Mouse (Mus musculus) splenic B cell, adult 2 months (primary cell): ENCODE measurements around the gene Ago3.

Source experiments
- DNase-seq: peaks from one replicate; pipeline ENCODE4 v3.0.0-alpha.2; 2011; ENCODE audit warnings: low read depth, low spot score
- H3K27me3 ChIP-seq: 2 replicates; pipeline ENCODE4 v1.6.1; 2012; ENCODE audit warnings: mild to moderate bottlenecking, low read length, moderate library complexity, mixed read lengths; ENCODE audit not compliant: control insufficient read depth, poor library complexity, insufficient read depth, severe bottlenecking
- H3K36me3 ChIP-seq: 2 replicates; pipeline ENCODE4 v1.6.1; 2012; ENCODE audit warnings: mild to moderate bottlenecking, low read length, moderate library complexity, mixed read lengths; ENCODE audit not compliant: control insufficient read depth, poor library complexity, insufficient read depth, severe bottlenecking

Gene Ago3

GRCm38 (mm10) chr4:126444528-126444927, 15.2 kb upstream of the Ago3 start:
- no peak for DNase-seq
- peaks cover 5% of the 10 kb centered on the region; the same call in 1 of the 2 replicates for H3K36me3 ChIP-seq
- H3K27me3 ChIP-seq = no peaks in the 10 kb centered on the region

- H3K27me3 ChIP-seq = no peaks in the 10 kb centered on the region
- peaks cover 6% of the 10 kb centered on the region; the same call in 1 of the 2 replicates for H3K36me3 ChIP-seq
- DNase-seq = no peak
Observed at GRCm38 (mm10) chr4:126438261-126438660, 8.9 kb upstream of the Ago3 start.

DNA sequence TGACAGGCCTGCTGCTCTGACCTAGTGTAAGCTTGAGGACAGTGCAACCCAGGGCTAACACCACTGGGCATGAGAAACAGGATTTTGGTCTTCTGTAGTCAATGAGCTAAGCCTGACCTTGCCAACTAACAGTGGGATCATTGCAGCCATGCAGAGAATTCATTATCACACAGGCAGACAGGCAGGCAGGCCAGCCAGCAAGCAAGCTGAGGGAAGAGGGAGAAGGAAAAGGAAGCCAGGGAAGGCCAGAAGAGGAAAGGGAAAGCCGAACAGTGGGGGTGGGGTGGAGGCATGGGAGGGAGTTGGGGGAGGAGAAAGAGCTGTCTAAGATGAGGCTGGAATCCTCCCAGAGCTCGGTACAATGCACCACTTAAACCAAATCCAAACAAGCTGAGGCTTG, 6.9 kb upstream of the Ago3 start:
- no peaks in the 10 kb centered on the region for H3K27me3 ChIP-seq
- DNase-seq = no peak
- peaks cover 3% of the 10 kb centered on the region; the same call in 1 of the 2 replicates for H3K36me3 ChIP-seq

- no peak for DNase-seq
- Histone ChIP-seq H3K27me3 (no peaks in the 10 kb centered on the region), H3K36me3 (peaks cover 3% of the 10 kb centered on the region; the same call in 1 of the 2 replicates)
Observed at GRCm38 (mm10) chr4:126434094-126434493, 4.7 kb upstream of the Ago3 start.

DNA sequence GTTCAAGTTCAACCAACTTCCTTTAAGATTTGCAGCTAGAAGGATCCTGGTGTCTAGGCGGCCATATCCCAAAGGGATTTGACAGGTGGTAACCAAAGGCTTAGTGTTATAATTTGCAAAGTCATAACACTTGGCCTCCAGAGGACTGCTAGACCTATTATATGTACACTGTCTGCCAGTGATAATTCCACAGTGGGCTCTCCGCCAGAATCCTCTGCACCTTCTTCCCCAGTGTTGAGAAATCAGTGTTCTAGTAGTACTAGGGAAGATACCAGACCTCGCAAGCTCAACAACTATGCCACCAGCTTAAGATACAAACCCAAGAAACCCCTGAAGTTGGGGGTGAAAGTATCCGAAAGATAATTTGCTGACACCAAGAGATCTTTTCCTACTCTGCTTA, 3.8 kb upstream of the Ago3 start:
- Histone ChIP-seq H3K36me3 (0 out of 2 replicates have a peak, but pooled peaks cover 3% of the 10 kb centered on the region), H3K27me3 (no peaks in the 10 kb centered on the region)
- no peak for DNase-seq

GRCm38 (mm10) chr4:126431746-126432145, 2.4 kb upstream of the Ago3 start:
- Histone ChIP-seq H3K27me3 (no peaks in the 10 kb centered on the region), H3K36me3 (0 out of 2 replicates have a peak, but pooled peaks cover 3% of the 10 kb centered on the region)
- no peak for DNase-seq

GRCm38 (mm10) chr4:126428682-126429346, 542 bp downstream of the Ago3 start:
- Histone ChIP-seq H3K36me3 (no peaks in the 10 kb centered on the region), H3K27me3 (no peaks in the 10 kb centered on the region)
- peak; percentile 4 for DNase-seq

- H3K36me3 ChIP-seq = no peaks in the 10 kb centered on the region
- DNase-seq = no peak
- H3K27me3 ChIP-seq = no peaks in the 10 kb centered on the region
Observed at GRCm38 (mm10) chr4:126423866-126424265, 5.5 kb downstream of the Ago3 start.

DNA sequence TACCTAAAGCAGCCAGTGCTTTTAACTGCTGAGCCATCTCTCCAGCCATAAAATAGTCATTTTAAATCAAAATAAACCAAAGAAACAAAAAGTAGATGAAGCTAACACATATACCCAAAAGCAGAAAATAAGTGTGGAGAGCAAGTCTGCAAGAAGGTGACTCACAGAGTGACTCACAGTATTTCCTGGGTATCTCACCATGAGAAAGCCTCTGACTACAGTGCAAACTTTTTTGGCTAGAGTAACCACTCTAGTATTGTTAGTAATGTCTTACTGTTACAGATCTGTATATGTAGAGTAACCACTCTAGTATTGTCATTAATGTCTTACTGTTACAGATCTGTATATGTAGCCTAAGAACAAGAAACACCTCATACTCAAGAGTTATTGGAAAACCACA, 13.6 kb downstream of the Ago3 start:
- no peak for DNase-seq
- 0 out of 2 replicates have a peak, but pooled peaks cover 2% of the 10 kb centered on the region for H3K36me3 ChIP-seq
- H3K27me3 ChIP-seq = no peaks in the 10 kb centered on the region

DNA sequence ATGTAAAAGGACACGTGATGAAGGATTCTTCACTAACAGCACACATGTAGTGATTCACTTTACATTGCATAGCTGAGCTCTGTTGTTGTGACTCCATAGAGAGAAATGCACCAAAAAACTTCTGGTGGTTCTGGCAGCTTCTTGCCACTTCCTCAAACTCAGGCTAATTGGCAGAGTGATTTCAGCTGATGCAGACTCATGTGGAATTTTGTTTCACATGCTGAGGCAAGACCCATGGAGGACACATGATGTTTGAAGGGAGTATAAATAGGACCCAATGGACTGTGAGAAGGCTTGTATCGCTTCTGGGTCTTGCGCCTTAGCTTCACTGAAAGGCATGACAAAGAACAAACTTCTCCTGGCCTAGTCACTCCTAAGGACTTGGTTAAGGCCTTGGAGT, 16.8 kb downstream of the Ago3 start:
- DNase-seq = no peak
- 0 out of 2 replicates have a peak, but pooled peaks cover 2% of the 10 kb centered on the region for H3K36me3 ChIP-seq

GRCm38 (mm10) chr4:126371497-126371896, 57.9 kb downstream of the Ago3 start:
- H3K36me3 ChIP-seq = 0 out of 2 replicates have a peak, but pooled peaks cover 2% of the 10 kb centered on the region
- DNase-seq = no peak

More for the DNA sequence above, 16.8 kb downstream of the Ago3 start:
- H3K27me3 ChIP-seq = no peaks in the 10 kb centered on the region

DNA sequence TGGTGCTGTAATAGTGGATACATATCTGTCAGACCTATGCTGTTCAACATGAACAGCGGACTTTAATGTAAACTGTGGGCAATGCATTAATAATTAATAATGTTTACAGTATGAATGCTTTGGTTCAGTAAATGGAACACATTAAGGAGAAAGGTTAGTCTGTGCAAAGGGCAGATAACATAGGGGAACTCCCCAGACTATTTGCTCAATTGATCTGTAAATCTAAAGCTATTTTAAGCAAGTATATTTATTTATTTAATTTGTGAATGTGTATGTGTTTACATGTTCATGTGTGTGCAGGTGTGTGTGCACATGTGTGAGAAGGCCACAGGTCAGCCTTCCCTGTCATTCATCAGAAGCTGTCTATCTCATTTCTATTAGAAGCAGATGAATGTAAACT, 69.3 kb downstream of the Ago3 start:
- no peak for DNase-seq
- Histone ChIP-seq H3K36me3 (peaks cover 5% of the 10 kb centered on the region), H3K27me3 (no peaks in the 10 kb centered on the region)

More at GRCm38 (mm10) chr4:126371497-126371896, 57.9 kb downstream of the Ago3 start:
- no peaks in the 10 kb centered on the region for H3K27me3 ChIP-seq

DNA sequence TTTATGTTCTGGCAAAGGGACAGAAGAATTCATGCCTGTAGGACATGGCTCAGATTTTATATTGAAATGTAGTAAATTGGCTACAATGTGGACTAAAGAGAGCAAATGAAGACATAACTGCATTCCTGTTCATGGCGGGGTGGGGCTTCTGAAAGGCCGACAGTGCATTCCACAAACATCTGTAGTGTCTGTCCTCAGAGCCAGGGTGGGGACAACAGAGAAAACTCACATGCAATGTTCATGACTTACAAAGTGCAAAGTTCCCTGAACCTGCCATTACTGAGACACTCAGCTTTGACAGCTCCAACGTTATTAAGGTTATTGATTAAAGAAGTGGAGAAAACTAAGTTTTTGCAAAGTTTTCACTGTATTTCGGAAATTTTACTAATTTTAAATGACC, 85.9 kb downstream of the Ago3 start:
- no peaks in the 10 kb centered on the region for H3K36me3 ChIP-seq
- H3K27me3 ChIP-seq = no peaks in the 10 kb centered on the region
- no peak for DNase-seq

DNA sequence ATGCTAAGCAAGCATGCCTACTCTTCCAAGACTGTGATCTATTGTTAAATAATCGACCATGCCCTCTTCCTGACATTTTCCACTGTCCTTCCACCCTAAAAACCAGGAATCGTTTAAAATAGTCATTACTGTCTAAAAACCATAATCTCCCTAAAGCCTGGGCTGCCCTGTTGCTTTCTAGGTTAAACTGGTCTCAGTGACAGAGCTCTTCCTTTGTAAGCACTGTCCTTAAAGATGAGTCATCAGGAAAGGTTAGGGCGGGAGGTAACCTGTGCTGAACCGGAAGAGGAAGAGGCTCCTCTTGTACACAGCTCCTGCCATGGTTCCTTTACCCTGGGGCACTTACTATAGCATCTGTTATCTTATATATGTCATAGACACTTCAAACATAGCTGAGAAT, 89.9 kb downstream of the Ago3 start:
- Histone ChIP-seq H3K27me3 (no peaks in the 10 kb centered on the region), H3K36me3 (no peaks in the 10 kb centered on the region)
- no peak for DNase-seq

DNA sequence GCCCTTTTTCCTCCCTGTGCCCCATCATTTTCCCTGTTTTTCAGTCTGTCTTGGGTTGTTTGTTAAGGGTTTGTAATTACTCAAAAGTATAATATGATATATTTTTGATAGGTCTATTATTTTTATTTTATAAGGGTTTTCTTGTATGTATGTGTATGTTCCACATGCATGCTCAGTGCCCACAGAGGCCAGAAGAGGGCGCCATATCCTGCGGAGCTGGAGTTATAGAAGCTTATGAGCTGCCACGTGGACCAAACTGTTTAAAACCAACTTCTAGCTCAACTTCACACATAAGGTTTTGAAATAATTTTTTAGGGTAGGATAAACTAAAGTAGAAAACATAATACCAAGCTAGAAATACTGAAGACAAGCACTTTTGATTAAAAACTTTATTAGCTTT, 97.0 kb downstream of the Ago3 start:
- peak; percentile 28 for DNase-seq
- Histone ChIP-seq H3K27me3 (no peaks in the 10 kb centered on the region), H3K36me3 (no peaks in the 10 kb centered on the region)

DNA sequence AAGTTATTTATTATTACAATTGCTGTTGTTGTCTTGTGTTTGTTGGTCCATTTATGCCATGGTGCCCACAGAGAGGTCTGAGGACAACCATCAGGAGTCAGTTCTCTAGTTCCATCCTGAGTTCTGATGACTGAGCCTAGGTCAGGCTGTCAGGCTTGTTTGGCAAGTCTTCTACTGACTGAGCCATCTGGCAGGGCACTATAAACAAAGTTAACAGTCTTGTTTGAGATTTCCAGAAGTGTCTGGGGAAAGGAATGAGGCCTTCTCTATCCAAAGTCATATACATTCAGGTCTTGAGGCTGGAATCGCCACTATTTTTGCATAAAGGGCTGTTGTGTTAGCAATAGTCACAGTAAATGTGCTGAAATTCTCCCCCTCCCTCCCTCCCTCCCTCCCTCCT, 97.6 kb downstream of the Ago3 start:
- Histone ChIP-seq H3K27me3 (no peaks in the 10 kb centered on the region), H3K36me3 (no peaks in the 10 kb centered on the region)
- DNase-seq = no peak
